Mouse (Mus musculus) C2C12 (cell line): ENCODE results near the gene Lonp2. TPM values are rescaled to one million over a fixed set of nuclear protein-coding genes. Genes with fewer than 3 reads are reported as not detected.

Experiments
- H3K27me3 ChIP-seq: one replicate; pipeline ENCODE4 v1.6.1; 2011; ENCODE audit not compliant: control insufficient read depth, insufficient read depth, insufficient read length
- H3K36me3 ChIP-seq: one replicate; pipeline ENCODE4 v1.6.1; 2011; ENCODE audit not compliant: control insufficient read depth, insufficient read depth
- H3K4me3 ChIP-seq: one replicate; pipeline ENCODE4 v1.5.1; 2011; ENCODE audit warnings: mild to moderate bottlenecking, control low read depth; ENCODE audit not compliant: poor library complexity, insufficient read depth, severe bottlenecking
- H3K79me2 ChIP-seq: one replicate; pipeline ENCODE4 v1.6.1; 2011; ENCODE audit not compliant: control insufficient read depth, insufficient read depth
- H3K79me3 ChIP-seq: one replicate; pipeline ENCODE4 v1.6.1; 2011; ENCODE audit warnings: low read depth, control low read depth
- H3ac ChIP-seq: one replicate; pipeline ENCODE3; 2011; ENCODE audit warnings: low read depth; ENCODE audit not compliant: control insufficient read depth, insufficient read length
- CEBPB ChIP-seq: IDR thresholded peaks from one replicate; pipeline ENCODE4 v1.6.1; 2011; ENCODE audit warnings: low read depth, mild to moderate bottlenecking, control low read depth, moderate library complexity
- CTCF ChIP-seq: IDR thresholded peaks from one replicate; pipeline ENCODE4 v1.5.1; 2011; ENCODE audit not compliant: control insufficient read depth, insufficient read depth, insufficient read length
- FOSL1 ChIP-seq: IDR thresholded peaks from one replicate; pipeline ENCODE4 v1.8.0; 2011; ENCODE audit warnings: mild to moderate bottlenecking, low read length; ENCODE audit not compliant: poor library complexity, insufficient read depth, severe bottlenecking
- MAX ChIP-seq: IDR thresholded peaks from one replicate; pipeline ENCODE4 v1.6.1; 2011; ENCODE audit warnings: mild to moderate bottlenecking, control low read depth
- MYOD1 ChIP-seq: IDR thresholded peaks from one replicate; pipeline ENCODE4 v1.6.1; 2011; ENCODE audit warnings: low read depth; ENCODE audit not compliant: control insufficient read depth, insufficient read length
- MYOG ChIP-seq: IDR thresholded peaks from one replicate; pipeline ENCODE4 v1.6.1; 2011; ENCODE audit not compliant: control insufficient read depth, insufficient read length; ENCODE audit errors: extremely low read depth
- USF1 ChIP-seq: IDR thresholded peaks from one replicate; pipeline ENCODE4 v1.6.1; 2011; ENCODE audit warnings: low read depth, mild to moderate bottlenecking, control low read depth, moderate library complexity
- microRNA-seq: library from miRNA; unstranded; fragments of <30 nt; microRNA quantifications from one replicate; pipeline ENCODE4, GENCODE M21; 2019; ENCODE audit warnings: borderline microRNAs expressed
- polyA plus RNA-seq: library from polyadenylated mRNA; unstranded; fragments of >200 nt; fragmentation: generic; extraction: Trizol; gene quantifications from one replicate; pipeline ENCODE4 v1.2.1, GENCODE M21; 2012; ENCODE audit warnings: missing spikeins

Gene Lonp2
- polyA plus RNA-seq, 1 experiment, result 14.4 TPM

DNA sequence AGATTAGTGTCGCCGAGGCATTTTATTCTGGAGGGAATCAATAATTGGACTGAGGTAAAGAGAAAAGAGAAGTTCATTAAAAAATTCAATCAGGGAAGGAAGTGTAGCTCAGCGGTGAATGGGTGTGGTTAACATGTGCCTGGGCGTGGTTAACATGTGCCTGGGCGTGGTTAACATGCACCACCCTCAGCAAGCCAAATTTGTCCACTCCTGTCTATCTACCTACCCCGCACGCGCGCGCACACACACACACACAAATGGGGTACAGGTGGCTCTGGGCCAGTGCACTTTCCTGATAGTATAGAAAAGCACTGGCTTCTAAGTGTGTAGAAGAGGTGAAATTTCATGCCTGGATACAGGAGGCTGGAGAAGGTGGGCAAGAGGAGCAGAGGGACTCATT, 141.3 kb downstream of the Lonp2 start:
- H3K4me3 ChIP-seq, result no peak overlapping the region
- no peak overlapping the region for H3ac ChIP-seq
- TF ChIP-seq USF1 (no peak), FOSL1 (no peak), MAX (no peak), MYOD1 (no peak), CTCF (no peak), MYOG (no peak), CEBPB (no peak)
- no peaks in the 10 kb centered on the region for H3K79me3 ChIP-seq
- H3K36me3 ChIP-seq, result no peaks in the 10 kb centered on the region
- no peaks in the 10 kb centered on the region for H3K27me3 ChIP-seq
- no peaks in the 10 kb centered on the region for H3K79me2 ChIP-seq

- Histone ChIP-seq H3K27me3 (no peaks in the 10 kb centered on the region), H3K4me3 (no peak overlapping the region), H3K79me2 (no peaks in the 10 kb centered on the region), H3ac (no peak overlapping the region), H3K36me3 (no peaks in the 10 kb centered on the region), H3K79me3 (no peaks in the 10 kb centered on the region)
- TF ChIP-seq USF1, result no peak
Measured at GRCm38 (mm10) chr8:86765669-86766068, 141.8 kb downstream of the Lonp2 start.

DNA sequence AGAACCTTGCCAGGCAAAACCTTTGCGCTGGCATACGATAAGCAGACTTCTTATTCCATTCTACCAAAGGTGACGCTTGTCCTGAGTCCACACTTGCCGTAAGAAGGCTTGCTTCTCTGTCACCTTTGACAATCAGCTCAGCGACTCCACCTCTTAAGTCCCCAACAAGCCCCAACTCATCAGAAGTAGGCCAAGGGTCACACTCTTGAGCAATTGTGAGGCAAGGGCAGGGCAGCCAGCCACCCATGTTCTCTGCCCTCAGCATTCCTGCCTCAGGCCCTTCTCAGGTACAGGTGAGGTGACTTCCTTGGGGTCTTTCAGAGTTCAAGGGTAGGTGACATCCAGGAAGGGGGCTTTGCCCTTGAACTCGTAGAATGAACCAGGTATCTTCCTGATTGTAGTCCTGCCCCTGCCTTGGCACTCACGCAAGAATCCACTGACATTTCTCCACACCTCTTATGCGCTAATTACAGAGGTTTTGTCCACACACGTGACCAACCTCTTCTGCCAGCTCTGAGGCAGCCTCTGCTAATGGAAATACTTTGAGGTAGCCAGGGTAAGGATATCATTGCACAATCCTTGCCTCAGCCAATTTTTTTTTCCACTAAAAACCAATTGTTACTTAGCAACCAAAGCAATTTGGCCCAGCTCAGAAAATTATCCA, 142.8 kb downstream of the Lonp2 start:
- no peaks in the 10 kb centered on the region for H3K36me3 ChIP-seq
- peak; percentile 47 for TF ChIP-seq CEBPB
- no peak for TF ChIP-seq MYOD1
- TF ChIP-seq CTCF, result no peak
- TF ChIP-seq FOSL1, result no peak
- no peak for TF ChIP-seq USF1
- no peak for TF ChIP-seq MAX
- TF ChIP-seq MYOG, result no peak
- no peaks in the 10 kb centered on the region for H3K79me3 ChIP-seq
- no peaks in the 10 kb centered on the region for H3K27me3 ChIP-seq
- no peaks in the 10 kb centered on the region for H3K79me2 ChIP-seq
- no peak overlapping the region for H3K4me3 ChIP-seq
- no peak overlapping the region for H3ac ChIP-seq

DNA sequence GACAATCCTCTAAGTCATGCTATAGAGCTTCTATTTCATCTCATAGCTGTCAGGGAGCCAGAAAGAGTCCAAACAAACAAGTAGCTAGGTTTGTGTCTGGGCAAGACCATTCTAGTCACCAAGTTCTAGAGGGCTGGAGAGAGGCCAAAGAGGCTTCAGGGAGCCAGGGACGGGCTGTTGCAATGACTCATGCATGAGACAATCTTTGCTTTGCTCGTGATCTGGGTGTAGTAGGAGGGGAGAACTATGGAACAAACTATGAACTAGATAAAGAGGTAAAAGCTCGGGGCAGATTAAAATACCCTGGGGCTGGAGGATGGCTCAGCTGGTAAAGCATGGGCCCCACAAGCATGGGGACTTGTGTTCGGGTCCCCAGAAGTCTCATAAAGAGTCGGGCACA, 144.7 kb downstream of the Lonp2 start:
- no peaks in the 10 kb centered on the region for H3K27me3 ChIP-seq
- H3K36me3 ChIP-seq, result no peaks in the 10 kb centered on the region
- peak; percentile 49 for TF ChIP-seq FOSL1
- no peak for TF ChIP-seq MYOD1
- H3K79me3 ChIP-seq, result no peaks in the 10 kb centered on the region
- H3K79me2 ChIP-seq, result no peaks in the 10 kb centered on the region
- no peak overlapping the region for H3K4me3 ChIP-seq
- H3ac ChIP-seq, result no peak overlapping the region

GRCm38 (mm10) chr8:86769945-86770715, 146.3 kb downstream of the Lonp2 start:
- TF ChIP-seq MAX, result no peak
- no peak for TF ChIP-seq MYOD1
- no peak for TF ChIP-seq MYOG
- TF ChIP-seq USF1, result no peak
- Histone ChIP-seq H3K36me3 (no peaks in the 10 kb centered on the region), H3ac (no peak overlapping the region), H3K79me2 (no peaks in the 10 kb centered on the region), H3K4me3 (no peak overlapping the region), H3K79me3 (no peaks in the 10 kb centered on the region), H3K27me3 (no peaks in the 10 kb centered on the region)

Small RNA genes lying within 50 kb of the gene (microRNA-seq; reads per million reads assigned to microRNA genes)
- gene Gm44348, result not detected

Other genes starting within 250 kb of the Lonp2 start
- not detected for gene Abcc12, start 43.4 kb upstream of the Lonp2 start, polyA plus RNA-seq
- gene Gm10638, start 121.7 kb downstream of the Lonp2 start, polyA plus RNA-seq, result 0.94 TPM
- 9.1 TPM for gene Siah1a, start 121.9 kb downstream of the Lonp2 start, polyA plus RNA-seq